ENCODE assay signal across 14 mouse cellular contexts in genomic region chr17:30232698-30233097, GRCm38 (mm10).
DNase-seq lines count a peak whose midpoint lies in the region; ATAC-seq and TF ChIP-seq lines count a peak whose summit lies in the region.
"Had no signal": no experiment of that assay in that cellular context is flagged by ENCODE, and none has a peak within 500 bp of the region (broad histone marks: within the 10 kb centered on the region; RNA-seq: fewer than 3 reads in every experiment).

No protein-coding gene starts in this region.

- no peak for DNase-seq in kidney, postnatal 0 days (ENCODE audit: low spot score)
- DNase-seq in R1 (ENCODE audit: low read depth, low spot score), result peak; percentile 18
- DNase-seq in limb, embryonic 10.5 days (ENCODE audit: low spot score), result peak; percentile 56
- DNase-seq in adrenal gland, postnatal 36 days, result no peak
- DNase-seq in spleen, postnatal 36 days (ENCODE audit: low spot score in 2 of 2), result no peak
- DNase-seq in kidney, postnatal 14 days, result no peak
- DNase-seq: adrenal gland, postnatal 10 days; cerebellum, adult 18-20 months; heart, postnatal 36 days; kidney, postnatal 4 days; lung, postnatal 36 days had no signal

- no peaks in the 10 kb centered on the region for H3K9me3 ChIP-seq in kidney, postnatal 0 days (replicated peaks; ENCODE audit: low read length)
- no peaks in the 10 kb centered on the region for H3K9me3 ChIP-seq in kidney, embryonic 14.5 days (ENCODE audit: control insufficient read depth, low read length)
- H3K9me3 ChIP-seq in ES-Bruce4 (replicated peaks; ENCODE audit: control insufficient read depth, insufficient read depth, low read length, poor library complexity, severe bottlenecking), result no peaks in the 10 kb centered on the region
- no peaks in the 10 kb centered on the region for H3K9me3 ChIP-seq in limb, embryonic 10.5 days (replicated peaks)
- H3K9me3 ChIP-seq: limb, embryonic 12.5 days had no signal

- 59% methylated on average over 4 of the region's 4 CpGs for WGBS in kidney, postnatal 0 days
- WGBS in kidney, embryonic 14.5 days, result 62% methylated on average over 4 of the region's 4 CpGs
- WGBS in limb, embryonic 10.5 days, result 62% methylated on average over 4 of the region's 4 CpGs

- no peaks in the 10 kb centered on the region for H3K36me3 ChIP-seq in kidney, postnatal 0 days (ENCODE audit: insufficient read depth, low read length)
- no peaks in the 10 kb centered on the region for H3K36me3 ChIP-seq in kidney, embryonic 14.5 days (ENCODE audit: control insufficient read depth, insufficient read depth, low read length)
- no peaks in the 10 kb centered on the region for H3K36me3 ChIP-seq in ES-Bruce4 (ENCODE audit: control insufficient read depth, insufficient read depth, low read length, poor library complexity, severe bottlenecking)
- H3K36me3 ChIP-seq in limb, embryonic 10.5 days, result no peaks in the 10 kb centered on the region
- H3K36me3 ChIP-seq: limb, embryonic 12.5 days had no signal

- no peak overlapping the region for H3K4me3 ChIP-seq in kidney, postnatal 0 days (replicated peaks; ENCODE audit: low read depth, low read length)
- no peak overlapping the region for H3K4me3 ChIP-seq in kidney, embryonic 14.5 days (ENCODE audit: low read length)
- H3K4me3 ChIP-seq in ES-Bruce4 (ENCODE audit: low read depth, low read length), result no peak overlapping the region
- no peak overlapping the region for H3K4me3 ChIP-seq in limb, embryonic 10.5 days
- H3K4me3 ChIP-seq: limb, embryonic 12.5 days had no signal

- H3K4me2 ChIP-seq in kidney, postnatal 0 days (ENCODE audit: low read length), result no peak overlapping the region
- no peak overlapping the region for H3K4me2 ChIP-seq in kidney, embryonic 14.5 days (replicated peaks; ENCODE audit: low read depth, low read length)
- H3K4me2 ChIP-seq: limb, embryonic 12.5 days had no signal

- H3K9ac ChIP-seq in kidney, postnatal 0 days (ENCODE audit: low read depth, low read length), result no peak overlapping the region
- H3K9ac ChIP-seq in kidney, embryonic 14.5 days (ENCODE audit: low read depth, low read length), result no peak overlapping the region
- H3K9ac ChIP-seq in ES-Bruce4 (ENCODE audit: low read depth, poor library complexity, severe bottlenecking), result no peak overlapping the region
- H3K9ac ChIP-seq: limb, embryonic 12.5 days had no signal

- TF ChIP-seq CTCF in kidney, postnatal 0 days (IDR thresholded peaks at IDR 0.05; ENCODE audit: low read depth), result peak; percentile 47; the same call in 1 of the 2 replicates
- TF ChIP-seq CTCF in ES-Bruce4 (IDR thresholded peaks at IDR 0.05; ENCODE audit: low read depth, low read length), result peak; percentile 55

- peaks cover 6% of the 10 kb centered on the region; the same call in 1 of the 2 replicates for H3K4me1 ChIP-seq in kidney, postnatal 0 days (replicated peaks; ENCODE audit: insufficient read depth, low read length)
- H3K4me1 ChIP-seq in kidney, embryonic 14.5 days (ENCODE audit: control insufficient read depth, insufficient read depth, low read length), result peaks cover 11% of the 10 kb centered on the region; the same call in 1 of the 2 replicates
- H3K4me1 ChIP-seq in ES-Bruce4 (ENCODE audit: control insufficient read depth, insufficient read depth, low read length), result no peaks in the 10 kb centered on the region
- peaks cover 18% of the 10 kb centered on the region; the same call in 1 of the 2 replicates for H3K4me1 ChIP-seq in limb, embryonic 10.5 days

- no peak for TF ChIP-seq POLR2A in ES-Bruce4 (IDR thresholded peaks at IDR 0.05; ENCODE audit: insufficient read depth, low read length)

- H3K27ac ChIP-seq in kidney, postnatal 0 days, result no peak overlapping the region
- H3K27ac ChIP-seq in kidney, embryonic 14.5 days (ENCODE audit: low read depth, low read length), result no peak overlapping the region
- no peak overlapping the region for H3K27ac ChIP-seq in ES-Bruce4 (ENCODE audit: insufficient read depth, low read length)
- no peak overlapping the region for H3K27ac ChIP-seq in limb, embryonic 10.5 days
- H3K27ac ChIP-seq: limb, embryonic 12.5 days had no signal

- no peak for ATAC-seq in kidney, postnatal 0 days (replicated peaks; ENCODE audit: low FRiP score, low read depth)
- ATAC-seq in kidney, embryonic 14.5 days (ENCODE audit: low FRiP score, low TSS enrichment), result no peak

- no peak for TF ChIP-seq EP300 in ES-Bruce4 (IDR thresholded peaks at IDR 0.05; ENCODE audit: insufficient read depth, low read depth, low read length)

- H3K27me3 ChIP-seq in kidney, postnatal 0 days (ENCODE audit: insufficient read depth, low read length), result no peaks in the 10 kb centered on the region
- H3K27me3 ChIP-seq in kidney, embryonic 14.5 days (ENCODE audit: control insufficient read depth, insufficient read depth, low read length), result no peaks in the 10 kb centered on the region
- H3K27me3 ChIP-seq in ES-Bruce4 (ENCODE audit: control insufficient read depth, insufficient read depth, low read length, poor library complexity, severe bottlenecking), result no peaks in the 10 kb centered on the region
- no peaks in the 10 kb centered on the region for H3K27me3 ChIP-seq in limb, embryonic 10.5 days (ENCODE audit: low read depth, poor library complexity, severe bottlenecking)
- H3K27me3 ChIP-seq: limb, embryonic 12.5 days had no signal

Comparison
In these comparisons a context has a peak if more than half of its experiments do, and no peak if none do; other contexts are left out.
1. DNase-seq: peak in R1 (single experiment) and limb, embryonic 10.5 days (single experiment); none in kidney, postnatal 0 days (single experiment), adrenal gland, postnatal 36 days (0 of 2), spleen, postnatal 36 days (0 of 2) and kidney, postnatal 14 days (single experiment).